Mouse (Mus musculus) hindbrain, embryonic 15.5 days (tissue): ENCODE measurements around the gene Hk1. TPM values are rescaled to one million over a fixed set of nuclear protein-coding genes. Genes with fewer than 3 reads are reported as not detected.

Experiments
- ATAC-seq: fragments of 200-750 bp; cut with Nextera tagmentation; 2 replicates; pipeline ENCODE4 v1.8.0; 2017; ENCODE audit warnings: low read depth, moderate number of reproducible peaks, moderate TSS enrichment; ENCODE audit not compliant: low FRiP score
- H3K27ac ChIP-seq: fragments of 300-500 bp; sonication (generic); replicated peaks from 2 replicates; pipeline ENCODE4 v1.5.1; 2015; ENCODE audit warnings: mild to moderate bottlenecking, inconsistent platforms
- H3K27me3 ChIP-seq: fragments of 300-500 bp; sonication (generic); 2 replicates; pipeline ENCODE4 v1.6.1; 2015; ENCODE audit warnings: control low read depth, inconsistent platforms
- H3K36me3 ChIP-seq: fragments of 300-500 bp; sonication (generic); 2 replicates; pipeline ENCODE4 v1.6.1; 2015; ENCODE audit warnings: control low read depth, inconsistent platforms
- H3K4me1 ChIP-seq: fragments of 300-500 bp; sonication (generic); replicated peaks from 2 replicates; pipeline ENCODE4 v1.6.1; 2015; ENCODE audit warnings: control low read depth, inconsistent platforms
- H3K4me2 ChIP-seq: fragments of 300-500 bp; sonication (generic); 2 replicates; pipeline ENCODE4 v1.6.1; 2015; ENCODE audit warnings: moderate library complexity, mild to moderate bottlenecking, inconsistent platforms
- H3K4me3 ChIP-seq: fragments of 300-500 bp; sonication (generic); 2 replicates; pipeline ENCODE4 v1.5.1; 2015; ENCODE audit warnings: mild to moderate bottlenecking, inconsistent platforms
- H3K9ac ChIP-seq: fragments of 300-500 bp; sonication (generic); 2 replicates; pipeline ENCODE4 v1.6.1; 2015; ENCODE audit warnings: inconsistent platforms
- H3K9me3 ChIP-seq: fragments of 300-500 bp; sonication (generic); 2 replicates; pipeline ENCODE4 v1.6.1; 2016; ENCODE audit warnings: control low read depth, inconsistent platforms
- WGBS: fragments of 180-500 bp; shearing (Covaris S2); methylation state at CpG from one replicate; pipeline ENCODE4 v1.1.7; 2015; 5-methylcytosine and 5-hydroxymethylcytosine counted together
- polyA plus RNA-seq: library from polyadenylated mRNA; unstranded; fragments of >200 nt; fragmentation: Nextera tagmentation; extraction: Ambion mirVana; gene quantifications from 2 replicates; pipeline ENCODE4 v1.2.1, GENCODE M21; 2015

The Hk1 gene
- polyA plus RNA-seq, 1 experiment from 2014 or later: 140 TPM

DNA sequence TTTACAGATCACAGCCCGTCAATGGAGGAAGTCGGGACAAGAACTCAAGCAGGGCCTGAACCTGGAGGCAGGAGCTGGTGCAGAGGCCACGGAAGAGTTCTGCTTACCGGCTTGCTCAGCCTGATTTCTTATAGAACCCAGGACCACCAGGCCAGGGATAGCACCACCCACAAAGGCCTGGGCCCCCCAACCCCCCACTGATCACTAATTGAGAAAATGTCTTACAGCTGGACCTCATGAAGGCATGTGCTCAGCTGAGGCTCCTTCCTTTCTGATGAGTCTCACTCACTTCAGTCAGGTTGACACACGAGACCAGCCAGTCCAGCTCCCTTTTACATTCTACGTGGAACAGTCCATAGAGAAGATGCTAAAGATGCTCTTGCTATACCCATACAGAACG, 153.9 kb downstream of the Hk1 start:
- WGBS: 76% methylated on average over 7 of the region's 7 CpGs
- Histone ChIP-seq H3K4me3 (no peak overlapping the region), H3K4me2 (no peak overlapping the region), H3K36me3 (no peaks in the 10 kb centered on the region), H3K9me3 (no peaks in the 10 kb centered on the region), H3K9ac (no peak overlapping the region), H3K4me1 (peaks cover 7% of the 10 kb centered on the region), H3K27me3 (no peaks in the 10 kb centered on the region), H3K27ac (no peak overlapping the region)
- ATAC-seq: no peak

DNA sequence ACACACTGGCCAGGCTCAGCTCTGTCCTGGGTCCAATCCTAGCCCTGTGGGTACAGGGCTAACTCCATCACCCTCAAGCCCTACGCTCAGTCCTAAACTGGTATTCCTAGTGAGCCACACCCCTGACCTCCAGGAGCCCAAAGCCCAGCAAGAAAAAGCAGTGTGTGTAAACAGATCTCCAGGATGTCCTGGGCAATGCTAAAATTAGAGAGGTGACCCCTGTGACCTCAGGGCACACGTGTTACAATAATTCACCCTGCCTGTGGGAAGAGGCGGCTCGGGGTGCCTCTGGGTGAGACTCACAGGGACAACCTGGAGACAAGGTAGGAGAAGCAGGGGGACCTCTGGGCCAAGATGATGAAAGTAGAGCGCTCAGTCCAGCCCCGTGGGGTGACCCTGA, 155.5 kb downstream of the Hk1 start:
- no peak overlapping the region for H3K27ac ChIP-seq
- no peak overlapping the region for H3K4me2 ChIP-seq
- WGBS: 81% methylated on average over 6 of the region's 6 CpGs
- H3K4me1 ChIP-seq: no peaks in the 10 kb centered on the region
- no peaks in the 10 kb centered on the region for H3K9me3 ChIP-seq
- H3K36me3 ChIP-seq: no peaks in the 10 kb centered on the region
- no peak overlapping the region for H3K9ac ChIP-seq
- H3K4me3 ChIP-seq: no peak overlapping the region
- H3K27me3 ChIP-seq: no peaks in the 10 kb centered on the region
- ATAC-seq: no peak

GRCm38 (mm10) chr10:62222777-62223176, 156.9 kb downstream of the Hk1 start:
- Histone ChIP-seq H3K36me3 (no peaks in the 10 kb centered on the region), H3K4me2 (no peak overlapping the region), H3K9me3 (no peaks in the 10 kb centered on the region), H3K4me1 (no peaks in the 10 kb centered on the region), H3K4me3 (no peak overlapping the region), H3K27me3 (no peaks in the 10 kb centered on the region), H3K27ac (no peak overlapping the region), H3K9ac (no peak overlapping the region)
- WGBS: 87% methylated on average over 17 of the region's 17 CpGs
- ATAC-seq: no peak

- no peak overlapping the region for H3K4me3 ChIP-seq
- no peaks in the 10 kb centered on the region for H3K9me3 ChIP-seq
- H3K4me1 ChIP-seq: no peaks in the 10 kb centered on the region
- no peaks in the 10 kb centered on the region for H3K36me3 ChIP-seq
- H3K4me2 ChIP-seq: no peak overlapping the region
- H3K9ac ChIP-seq: no peak overlapping the region
- no peak overlapping the region for H3K27ac ChIP-seq
- no peak for ATAC-seq
- H3K27me3 ChIP-seq: no peaks in the 10 kb centered on the region
- 80% methylated on average over 2 of the region's 2 CpGs for WGBS
These were observed 158.1 kb downstream of the Hk1 start for GRCm38 (mm10) chr10:62221647-62222046.

GRCm38 (mm10) chr10:62220732-62221514, 158.8 kb downstream of the Hk1 start:
- 80% methylated on average over 8 of the region's 8 CpGs for WGBS
- H3K9ac ChIP-seq: no peak overlapping the region
- ATAC-seq: no peak
- no peaks in the 10 kb centered on the region for H3K9me3 ChIP-seq
- H3K4me1 ChIP-seq: no peaks in the 10 kb centered on the region
- H3K4me2 ChIP-seq: no peak overlapping the region
- H3K27me3 ChIP-seq: no peaks in the 10 kb centered on the region
- no peak overlapping the region for H3K27ac ChIP-seq
- H3K36me3 ChIP-seq: no peaks in the 10 kb centered on the region
- H3K4me3 ChIP-seq: no peak overlapping the region

Other genes starting within 250 kb of the Hk1 start
- gene Neurog3, start 246.8 kb downstream of the Hk1 start, polyA plus RNA-seq: not detected in 2 replicates
- gene Fam241b, start 236.0 kb downstream of the Hk1 start, polyA plus RNA-seq: 149 and 161 TPM in 2 replicates
- 19.9 and 22.2 TPM in 2 replicates for gene Tspan15, start 148.7 kb downstream of the Hk1 start, polyA plus RNA-seq
- 0.07 TPM in 1 of 2 replicates, not detected in the other for gene Tacr2, start 127.5 kb downstream of the Hk1 start, polyA plus RNA-seq
- gene Hkdc1, start 42.6 kb upstream of the Hk1 start, polyA plus RNA-seq: 0.59 and 0.97 TPM in 2 replicates
- gene 4930507D05Rik, start 69.6 kb upstream of the Hk1 start, polyA plus RNA-seq: 0.91 and 0.98 TPM in 2 replicates
- 21.3 and 21.5 TPM in 2 replicates for gene Supv3l1, start 69.8 kb upstream of the Hk1 start, polyA plus RNA-seq
- 53.9 and 57.2 TPM in 2 replicates for gene Vps26a, start 106.9 kb upstream of the Hk1 start, polyA plus RNA-seq
- gene Srgn, start 147.5 kb upstream of the Hk1 start, polyA plus RNA-seq: 10.1 and 11.5 TPM in 2 replicates
- gene Kif1bp, start 198.5 kb upstream of the Hk1 start, polyA plus RNA-seq: 73.3 and 77.9 TPM in 2 replicates
- 12.4 and 12.9 TPM in 2 replicates for gene Ddx21, start 222.4 kb upstream of the Hk1 start, polyA plus RNA-seq